Mouse (Mus musculus): ENCODE data around the gene Cc2d2a. TPM values are rescaled to one million over a fixed set of nuclear protein-coding genes. Genes with fewer than 3 reads are reported as not detected.

The Cc2d2a gene
- polyA plus RNA-seq (2015; fragmentation: Illumina TruSeq; extraction: RNeasy Lipid Tissue Mini Kit (QIAGEN cat#74804); ENCODE audit: insufficient read depth, low replicate concordance): 4.8 TPM

GRCm38 (mm10) chr5:43661997-43662961 is at the start of gene Cc2d2a:
TSS of gene Cc2d2a (plus strand) at chr5:43662346.

Other genes with a start within 250 kb of the Cc2d2a start
- 21.0 TPM for gene C1qtnf7, start 146.8 kb upstream of the Cc2d2a start, polyA plus RNA-seq (2015; fragmentation: Illumina TruSeq; extraction: RNeasy Lipid Tissue Mini Kit (QIAGEN cat#74804); ENCODE audit: insufficient read depth, low replicate concordance)
- gene Bst1, start 156.5 kb downstream of the Cc2d2a start, polyA plus RNA-seq (2015; fragmentation: Illumina TruSeq; extraction: RNeasy Lipid Tissue Mini Kit (QIAGEN cat#74804); ENCODE audit: insufficient read depth, low replicate concordance): 31.2 TPM
- gene Fbxl5, start 159.3 kb downstream of the Cc2d2a start, polyA plus RNA-seq (2015; fragmentation: Illumina TruSeq; extraction: RNeasy Lipid Tissue Mini Kit (QIAGEN cat#74804); ENCODE audit: insufficient read depth, low replicate concordance): 106 TPM
- gene Cd38, start 206.2 kb downstream of the Cc2d2a start, polyA plus RNA-seq (2015; fragmentation: Illumina TruSeq; extraction: RNeasy Lipid Tissue Mini Kit (QIAGEN cat#74804); ENCODE audit: insufficient read depth, low replicate concordance): 164 TPM

Data from spleen, adult 10 weeks (tissue).